Mouse (Mus musculus) hindbrain, embryonic 14.5 days (tissue): ENCODE results near the gene Trappc5. TPM values are rescaled to one million over a fixed set of nuclear protein-coding genes. Genes with fewer than 3 reads are reported as not detected.

ENCODE experiments used
- ATAC-seq: fragments of 200-750 bp; cut with Nextera tagmentation; 2 replicates; pipeline ENCODE4 v1.8.0; 2017; ENCODE audit warnings: moderate number of reproducible peaks, mild to moderate bottlenecking, moderate TSS enrichment, moderate library complexity; ENCODE audit not compliant: low FRiP score
- DNase-seq: peaks from one replicate; pipeline ENCODE4 v3.0.0-alpha.2; 2015; ENCODE audit warnings: low spot score
- H3K27ac ChIP-seq: fragments of 300-500 bp; sonication (generic); 2 replicates; pipeline ENCODE4 v1.5.1; 2014; ENCODE audit warnings: mild to moderate bottlenecking, moderate library complexity
- H3K27me3 ChIP-seq: fragments of 300-500 bp; sonication (generic); 2 replicates; pipeline ENCODE4 v1.6.1; 2014; ENCODE audit warnings: mild to moderate bottlenecking, low read length, mixed read lengths; ENCODE audit not compliant: control insufficient read depth, insufficient read depth
- H3K36me3 ChIP-seq: fragments of 300-500 bp; sonication (generic); replicated peaks from 2 replicates; pipeline ENCODE4 v1.6.1; 2014; ENCODE audit not compliant: control insufficient read depth, insufficient read depth
- H3K4me1 ChIP-seq: fragments of 300-500 bp; sonication (generic); replicated peaks from 2 replicates; pipeline ENCODE4 v1.6.1; 2014; ENCODE audit warnings: antibody characterized with exemption, low read length, mixed read lengths; ENCODE audit not compliant: control insufficient read depth, insufficient read depth
- H3K4me2 ChIP-seq: fragments of 300-500 bp; sonication (generic); replicated peaks from 2 replicates; pipeline ENCODE4 v1.6.1; 2014; ENCODE audit warnings: mild to moderate bottlenecking, moderate library complexity
- H3K4me3 ChIP-seq: fragments of 300-500 bp; sonication (generic); replicated peaks from 2 replicates; pipeline ENCODE4 v1.5.1; 2014; ENCODE audit warnings: mild to moderate bottlenecking, low read length
- H3K9ac ChIP-seq: fragments of 300-500 bp; sonication (generic); 2 replicates; pipeline ENCODE4 v1.6.1; 2014
- H3K9me3 ChIP-seq: fragments of 300-500 bp; sonication (generic); 2 replicates; pipeline ENCODE4 v1.6.1; 2016; ENCODE audit warnings: low read length; ENCODE audit not compliant: control insufficient read depth
- WGBS: fragments of 180-500 bp; shearing (Covaris S2); extraction: QIAGEN DNeasy Blood & Tissue Kit; methylation state at CpG from one replicate; pipeline ENCODE4 v1.1.7; 2014; 5-methylcytosine and 5-hydroxymethylcytosine counted together
- polyA plus RNA-seq: library from polyadenylated mRNA; unstranded; fragments of >200 nt; fragmentation: Nextera tagmentation; extraction: Ambion mirVana; gene quantifications from 2 replicates; pipeline ENCODE4 v1.2.1, GENCODE M21; 2014

The Trappc5 gene
- polyA plus RNA-seq, 1 experiment from 2014 or later: 47.7 TPM

DNA sequence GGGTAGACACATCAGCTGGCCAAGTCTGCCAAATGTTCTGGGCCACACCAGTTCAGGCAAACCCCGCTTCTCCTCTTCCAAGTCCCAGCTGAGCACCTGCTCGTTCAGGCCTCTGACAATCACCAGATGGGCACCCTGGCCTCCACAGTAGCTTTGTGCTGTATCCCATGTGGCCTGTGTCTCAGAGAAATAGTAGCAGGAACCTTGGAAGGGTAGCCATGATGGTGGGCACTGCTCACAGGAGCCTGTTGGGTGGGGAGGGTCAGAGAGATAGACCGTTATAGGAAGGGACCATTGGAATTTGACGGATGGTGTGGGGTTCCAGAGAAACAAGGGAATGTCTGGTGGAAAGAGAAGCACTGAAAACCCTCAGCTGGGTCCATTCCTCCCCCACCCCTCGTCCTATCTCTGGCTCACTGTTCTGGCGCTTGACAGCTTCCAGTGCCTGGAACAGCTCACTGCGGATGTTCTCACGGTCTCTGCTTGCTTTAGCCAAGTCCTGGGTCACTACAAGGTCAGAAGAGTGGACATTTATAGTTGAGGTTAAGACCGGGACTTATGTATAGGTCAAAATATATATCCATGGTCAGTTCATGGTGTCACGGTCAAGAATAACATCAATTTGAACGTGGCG lies 41.3 kb downstream of the Trappc5 start:
- Histone ChIP-seq H3K9ac (no peak overlapping the region), H3K9me3 (no peaks in the 10 kb centered on the region), H3K4me1 (no peaks in the 10 kb centered on the region), H3K27me3 (no peaks in the 10 kb centered on the region), H3K4me3 (no peak overlapping the region), H3K36me3 (no peaks in the 10 kb centered on the region), H3K4me2 (no peak overlapping the region), H3K27ac (no peak overlapping the region)
- no peak for ATAC-seq
- DNase-seq: no peak
- WGBS: 91% methylated on average over 12 of the region's 12 CpGs

DNA sequence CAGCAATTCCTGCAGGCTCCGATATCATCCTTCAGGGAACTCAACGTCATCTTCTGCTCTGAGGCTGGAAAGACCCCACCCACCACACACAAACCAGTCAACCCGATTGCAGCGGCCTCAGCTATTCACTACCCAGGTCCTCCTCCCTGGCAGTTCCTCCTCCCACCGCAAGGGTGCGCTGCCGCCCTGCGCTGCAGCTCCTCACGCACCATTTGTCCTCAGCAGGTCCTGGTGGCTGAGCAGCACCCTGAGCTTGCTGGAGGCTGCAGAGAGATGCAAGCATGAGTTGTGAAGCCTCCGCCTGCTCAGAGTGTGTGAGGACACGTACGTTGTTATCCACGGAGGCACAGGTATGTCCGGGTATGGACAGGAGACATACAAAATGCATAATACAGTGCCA lies 42.5 kb downstream of the Trappc5 start:
- H3K4me1 ChIP-seq: no peaks in the 10 kb centered on the region
- ATAC-seq (peak; percentile 31; the same call in 1 of the 2 replicates), DNase-seq (peak; percentile 38)
- H3K27ac ChIP-seq: no peak overlapping the region
- H3K36me3 ChIP-seq: no peaks in the 10 kb centered on the region
- no peak overlapping the region for H3K4me2 ChIP-seq
- H3K27me3 ChIP-seq: no peaks in the 10 kb centered on the region
- H3K9me3 ChIP-seq: no peaks in the 10 kb centered on the region
- H3K9ac ChIP-seq: no peak overlapping the region
- WGBS: 16% methylated on average over 14 of the region's 14 CpGs
- H3K4me3 ChIP-seq: no peak overlapping the region

DNA sequence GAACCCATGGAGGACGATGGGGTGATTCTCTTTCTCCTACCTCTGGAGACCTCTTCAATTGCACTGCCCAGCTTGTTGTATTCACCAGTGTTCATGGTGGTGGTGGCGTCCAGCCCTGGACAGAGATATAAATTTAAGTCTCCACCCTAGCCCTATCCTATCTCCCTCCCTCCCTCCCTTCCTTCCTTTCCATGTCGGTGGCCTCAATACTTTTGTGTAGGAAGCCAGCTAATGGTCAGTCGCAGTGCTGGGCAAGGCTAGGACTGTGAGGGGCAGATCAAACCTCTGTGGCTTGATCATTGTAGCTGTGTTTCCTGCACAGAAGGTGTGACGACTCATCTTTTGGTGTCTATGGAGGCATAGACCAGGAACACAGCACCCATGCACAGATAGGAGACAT lies 44.5 kb downstream of the Trappc5 start, which contains the start of gene Clec4g:
Gene Clec4g, minus strand, starts transcription at position 101 of the 400 bp plus-strand sequence.
- Histone ChIP-seq H3K27me3 (no peaks in the 10 kb centered on the region), H3K36me3 (no peaks in the 10 kb centered on the region), H3K27ac (no peak within 1 kb of the TSS), H3K4me2 (no peak within 1 kb of the TSS), H3K9ac (no peak within 1 kb of the TSS), H3K4me3 (no peak within 1 kb of the TSS), H3K9me3 (no peaks in the 10 kb centered on the region), H3K4me1 (no peaks in the 10 kb centered on the region)
- ATAC-seq (no peak), DNase-seq (no peak)
- 75% methylated on average over 5 of the region's 5 CpGs for WGBS

DNA sequence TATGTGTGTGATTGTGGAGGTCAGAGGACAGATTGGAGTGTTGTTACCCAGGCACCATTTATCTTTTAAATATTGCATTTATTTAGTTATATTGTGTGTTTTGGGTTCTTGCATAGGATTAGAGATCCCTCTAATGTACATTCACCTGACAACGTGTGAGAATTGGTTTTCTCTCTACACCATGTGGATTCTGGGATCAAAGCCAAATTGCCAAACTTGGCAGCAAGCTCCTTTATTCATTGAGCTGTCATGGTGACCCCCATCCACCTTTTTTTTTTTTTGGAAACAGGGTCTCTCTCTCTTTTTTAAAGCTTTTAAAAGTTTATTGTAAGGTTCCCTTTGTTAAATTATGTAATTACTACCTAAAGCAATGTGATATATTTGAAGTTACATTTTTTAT lies 44.9 kb downstream of the Trappc5 start:
- H3K4me3 ChIP-seq: no peak overlapping the region
- ATAC-seq (no peak), DNase-seq (peak; percentile 56)
- no peak overlapping the region for H3K9ac ChIP-seq
- no peaks in the 10 kb centered on the region for H3K9me3 ChIP-seq
- no peak overlapping the region for H3K27ac ChIP-seq
- no peaks in the 10 kb centered on the region for H3K4me1 ChIP-seq
- 28% methylated on average over 1 of the region's 1 CpGs for WGBS
- no peaks in the 10 kb centered on the region for H3K27me3 ChIP-seq
- H3K4me2 ChIP-seq: no peak overlapping the region
- H3K36me3 ChIP-seq: no peaks in the 10 kb centered on the region

Other genes with a start within 250 kb of the Trappc5 start
- gene Pex11g, start 208.6 kb upstream of the Trappc5 start, polyA plus RNA-seq: 2.3 and 3.2 TPM in 2 replicates
- gene Tex45, start 205.4 kb upstream of the Trappc5 start, polyA plus RNA-seq: 0.35 and 0.39 TPM in 2 replicates
- 34.5 and 41.2 TPM in 2 replicates for gene Zfp358, start 183.2 kb upstream of the Trappc5 start, polyA plus RNA-seq
- 70.0 and 86.0 TPM in 2 replicates for gene Mcoln1, start 175.8 kb upstream of the Trappc5 start, polyA plus RNA-seq
- 32.7 and 36.5 TPM in 2 replicates for gene Pnpla6, start 160.9 kb upstream of the Trappc5 start, polyA plus RNA-seq
- 0.72 TPM in 1 of 2 replicates, not detected in the other for gene C330021F23Rik, start 108.3 kb upstream of the Trappc5 start, polyA plus RNA-seq
- 48.2 and 49.7 TPM in 2 replicates for gene Camsap3, start 89.0 kb upstream of the Trappc5 start, polyA plus RNA-seq
- 42.9 and 49.1 TPM in 2 replicates for gene Xab2, start 55.0 kb upstream of the Trappc5 start, polyA plus RNA-seq
- gene Pet100, start 54.8 kb upstream of the Trappc5 start, polyA plus RNA-seq: 75.4 and 92.8 TPM in 2 replicates
- gene Pcp2, start 50.8 kb upstream of the Trappc5 start, polyA plus RNA-seq: 1.0 and 6.3 TPM in 2 replicates
- 23.3 and 32.3 TPM in 2 replicates for gene Stxbp2, start 45.3 kb upstream of the Trappc5 start, polyA plus RNA-seq
- 0.25 and 0.39 TPM in 2 replicates for gene Retn, start 20.5 kb upstream of the Trappc5 start, polyA plus RNA-seq
- gene Mcemp1, start 10.5 kb upstream of the Trappc5 start, polyA plus RNA-seq: 0.13 TPM in 2 replicates
- 14.9 and 23.1 TPM in 2 replicates for gene Fcor, start 3.9 kb upstream of the Trappc5 start, polyA plus RNA-seq
- gene Fcer2a, start 17.9 kb downstream of the Trappc5 start, polyA plus RNA-seq: 0.33 and 0.37 TPM in 2 replicates
- gene Clec4g, start 44.4 kb downstream of the Trappc5 start, polyA plus RNA-seq: not detected in 2 replicates
- 0.17 TPM in 1 of 2 replicates, not detected in the other for gene Cd209a, start 72.7 kb downstream of the Trappc5 start, polyA plus RNA-seq
- gene Cd209e, start 178.0 kb downstream of the Trappc5 start, polyA plus RNA-seq: not detected in 2 replicates
- not detected in 2 replicates for gene Cd209d, start 202.3 kb downstream of the Trappc5 start, polyA plus RNA-seq